Mouse (Mus musculus): ENCODE results near the gene Gm21976. TPM values are rescaled to one million over a fixed set of nuclear protein-coding genes. Genes with fewer than 3 reads are reported as not detected.

Gm21976 gene
- not detected for polyA plus RNA-seq (2017; shearing (Covaris generic))

GRCm38 (mm10) chr13:98279686-98280085, at the start of gene Gm21976:
Gm21976 (plus strand) TSS chr13:98279887.

GRCm38 (mm10) chr13:98262636-98263457, 16.8 kb upstream of the Gm21976 start, which contains the start of the genes Utp15 and Ankra2:
Utp15 (minus strand) TSS chr13:98263041.
Ankra2 (plus strand) TSS chr13:98263074.

DNA sequence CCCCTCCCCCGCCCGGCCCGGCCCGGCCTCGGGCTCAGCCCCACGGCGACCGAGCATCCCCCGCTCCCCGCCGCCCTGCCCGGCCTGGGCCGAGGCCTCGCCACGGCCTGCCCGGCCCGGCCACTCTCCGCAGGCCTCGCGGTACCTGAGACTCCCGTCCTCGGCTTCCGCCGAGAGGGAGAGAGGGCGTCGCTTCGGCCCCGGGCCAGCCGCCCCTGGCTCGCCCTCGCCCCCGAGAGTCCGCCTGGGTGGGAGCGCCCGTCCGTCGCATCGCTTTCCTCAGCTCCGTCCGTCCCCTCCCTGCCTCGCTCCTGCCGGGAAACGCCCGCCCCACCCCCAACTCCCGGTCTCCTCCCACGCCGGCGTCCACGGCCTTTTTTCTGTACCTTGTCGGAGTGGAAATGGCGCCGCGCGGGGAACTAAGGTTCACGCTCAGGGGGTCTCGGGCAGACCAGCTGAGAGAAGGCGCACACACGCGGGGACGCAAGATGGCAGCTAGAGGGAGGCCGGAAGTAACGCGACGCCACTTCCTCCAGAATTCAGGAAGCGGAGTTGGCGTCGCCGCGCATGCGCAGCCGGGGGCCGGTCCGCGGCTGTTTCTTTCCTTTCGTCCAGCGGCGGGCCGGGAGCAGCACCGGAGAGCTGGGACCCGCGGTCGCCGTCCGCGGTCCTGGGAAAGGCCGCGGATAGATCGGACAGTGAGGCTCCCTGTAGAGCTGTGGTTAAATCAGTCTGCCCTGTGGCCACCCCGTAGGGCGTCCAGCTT, 37.0 kb downstream of the Gm21976 start, which contains the start of gene Btf3:
Gene Btf3 (minus strand): TSS at position 527 of the 766 bp plus-strand sequence.

DNA sequence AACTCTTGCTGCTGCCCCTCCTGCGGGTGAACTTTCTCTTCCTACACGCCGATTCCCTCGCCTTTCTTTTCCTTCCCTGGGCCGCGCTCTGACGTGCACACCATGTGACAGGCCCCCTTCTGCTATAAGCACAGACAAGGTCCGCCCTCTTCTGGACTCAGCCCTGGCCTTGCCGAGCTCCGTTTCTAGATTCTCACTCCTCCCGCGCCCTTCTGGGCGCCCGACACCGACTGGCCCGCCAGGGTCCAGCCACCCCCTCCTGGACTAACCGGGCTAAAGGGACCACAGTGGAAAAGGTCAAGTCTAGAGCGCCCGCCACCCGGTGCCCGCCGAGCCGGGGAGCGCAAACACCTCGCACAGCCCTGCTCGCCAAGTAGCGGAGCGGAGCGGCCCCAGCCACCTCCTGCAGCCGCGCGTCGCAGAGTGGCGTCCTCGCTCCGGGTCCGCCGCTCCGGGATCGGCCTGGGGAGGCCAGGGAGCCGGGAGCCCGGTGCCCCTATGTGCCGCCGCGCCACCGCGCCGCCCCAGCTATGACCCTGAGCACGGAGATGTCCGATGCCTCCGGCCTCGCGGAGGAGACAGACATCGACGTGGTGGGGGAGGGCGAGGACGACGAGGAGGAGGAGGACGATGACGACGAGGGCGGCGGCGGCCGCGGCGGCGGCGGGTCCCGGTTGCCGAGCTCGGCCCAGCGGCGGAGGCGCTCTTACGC, 74.6 kb downstream of the Gm21976 start, which contains the start of gene Foxd1:
Gene Foxd1 (plus strand): TSS at position 153 of the 712 bp plus-strand sequence.

Other genes with a start within 250 kb of the Gm21976 start
- gene Arhgef28, start 73.4 kb upstream of the Gm21976 start, polyA plus RNA-seq (2017; shearing (Covaris generic)) = 0.06 TPM
- gene Utp15, start 16.8 kb upstream of the Gm21976 start, polyA plus RNA-seq (2017; shearing (Covaris generic)) = 44.7 TPM
- 23.0 TPM for gene Ankra2, start 16.8 kb upstream of the Gm21976 start, polyA plus RNA-seq (2017; shearing (Covaris generic))
- 619 TPM for gene Btf3, start 37.1 kb downstream of the Gm21976 start, polyA plus RNA-seq (2017; shearing (Covaris generic))
- gene Foxd1, start 74.4 kb downstream of the Gm21976 start, polyA plus RNA-seq (2017; shearing (Covaris generic)) = not detected
- gene Gm10320, start 212.1 kb downstream of the Gm21976 start, polyA plus RNA-seq (2017; shearing (Covaris generic)) = not detected